Mouse (Mus musculus): ENCODE measurements around the gene Gm13694. TPM values are rescaled to one million over a fixed set of nuclear protein-coding genes. Genes with fewer than 3 reads are reported as not detected.
"Not testable (repeated sequence)": the region's sequence is repeated elsewhere in the genome, so short reads cannot be mapped to it uniquely, and the experiment has no call there.

Gene Gm13694
- polyA plus RNA-seq, 1 experiment from 2014 or later, result not detected

DNA sequence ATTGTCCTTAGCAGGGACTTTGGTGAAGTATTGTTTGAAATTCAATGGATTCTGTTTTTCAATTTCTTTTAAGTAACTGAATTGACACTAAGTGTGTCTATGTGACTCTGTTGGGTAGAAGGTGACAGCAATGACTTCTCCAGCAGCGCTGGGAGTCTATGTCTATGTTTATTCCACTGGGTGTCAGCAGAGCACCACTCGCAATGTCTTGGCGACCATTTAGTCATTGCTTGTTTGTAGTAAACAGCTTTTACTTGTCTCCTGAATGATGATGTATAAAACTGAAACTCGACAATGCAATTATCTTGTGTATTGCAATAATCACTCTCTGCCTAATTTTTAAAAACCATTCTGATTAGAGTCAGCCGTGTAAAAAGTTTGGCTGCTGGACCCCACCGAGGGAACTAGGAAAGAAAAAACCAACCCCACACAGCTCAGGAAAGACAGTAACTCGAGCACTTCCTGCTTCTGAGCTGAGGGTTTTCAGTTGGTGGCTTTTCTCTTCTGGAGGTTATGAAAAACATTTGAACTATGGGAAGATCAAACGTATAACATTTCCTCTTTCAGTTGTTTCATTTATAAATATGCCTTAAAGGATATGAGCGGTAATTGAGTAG, 15.0 kb downstream of the Gm13694 start:
- not testable (repeated sequence) for DNase-seq; H3K4me1 ChIP-seq (replicated peaks); ATAC-seq (ENCODE audit: low read depth); H3K9me3 ChIP-seq (replicated peaks); H3K36me3 ChIP-seq; H3K9ac ChIP-seq; H3K4me3 ChIP-seq (replicated peaks); H3K27me3 ChIP-seq; H3K27ac ChIP-seq
- H3K4me2 ChIP-seq, result peak overlapping the region; percentile 5; the same call in 1 of the 2 replicates
- 10% methylated on average over 8 of the region's 9 CpGs for WGBS (ENCODE audit: insufficient replicate concordance)

DNA sequence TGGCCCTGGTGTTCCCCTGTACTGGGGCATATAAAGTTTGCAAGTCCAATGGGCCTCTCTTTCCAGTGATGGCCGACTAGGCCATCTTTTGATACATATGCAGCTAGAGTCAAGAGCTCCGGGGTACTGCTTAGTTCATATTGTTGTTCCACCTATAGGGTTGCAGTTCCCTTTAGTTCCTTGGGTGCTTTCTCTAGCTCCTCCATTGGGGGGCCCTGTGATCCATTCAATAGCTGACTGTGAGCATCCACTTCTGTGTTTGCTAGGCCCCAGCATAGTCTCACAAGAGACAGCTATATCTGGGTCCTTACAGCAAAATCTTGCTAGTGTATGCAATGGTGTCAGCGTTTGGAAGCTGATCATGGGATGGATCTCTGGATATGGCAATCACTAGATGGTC, 15.8 kb downstream of the Gm13694 start:
- H3K4me1 ChIP-seq (replicated peaks); ATAC-seq (ENCODE audit: low read depth); H3K27me3 ChIP-seq; H3K4me2 ChIP-seq; H3K9ac ChIP-seq; H3K4me3 ChIP-seq (replicated peaks); DNase-seq; H3K36me3 ChIP-seq; H3K9me3 ChIP-seq (replicated peaks); H3K27ac ChIP-seq: not testable (repeated sequence)
- 60% methylated on average over 2 of the region's 3 CpGs for WGBS (ENCODE audit: insufficient replicate concordance)

DNA sequence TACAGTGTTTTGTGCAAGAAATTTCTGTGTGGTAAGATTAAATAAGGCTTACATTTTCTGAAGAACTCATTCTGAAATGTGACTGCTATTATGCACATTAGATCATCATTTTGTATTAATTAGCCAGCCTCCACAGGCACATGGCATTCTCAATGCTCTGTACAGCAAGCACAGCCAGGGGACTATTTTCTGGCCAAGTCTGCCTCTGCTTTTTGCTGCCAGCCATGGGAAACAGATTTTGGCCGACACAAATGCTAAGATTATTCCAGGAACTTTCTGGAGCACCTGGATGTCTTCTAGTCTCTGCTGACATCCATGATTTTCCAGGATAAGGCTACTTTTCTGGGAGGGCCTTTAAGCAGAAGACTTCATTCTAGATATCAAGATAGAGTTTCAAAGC, 30.2 kb downstream of the Gm13694 start:
- no peak overlapping the region for H3K9ac ChIP-seq
- no peak overlapping the region for H3K27ac ChIP-seq
- no peak overlapping the region for H3K4me2 ChIP-seq
- ATAC-seq (ENCODE audit: low read depth) (no peak), DNase-seq (no peak)
- WGBS (ENCODE audit: insufficient replicate concordance), result 57% methylated on average over 1 of the region's 1 CpGs
- no peaks in the 10 kb centered on the region for H3K9me3 ChIP-seq (replicated peaks)
- H3K36me3 ChIP-seq, result no peaks in the 10 kb centered on the region
- H3K4me3 ChIP-seq (replicated peaks), result no peak overlapping the region
- peaks cover 12% of the 10 kb centered on the region for H3K4me1 ChIP-seq (replicated peaks)
- no peaks in the 10 kb centered on the region for H3K27me3 ChIP-seq

DNA sequence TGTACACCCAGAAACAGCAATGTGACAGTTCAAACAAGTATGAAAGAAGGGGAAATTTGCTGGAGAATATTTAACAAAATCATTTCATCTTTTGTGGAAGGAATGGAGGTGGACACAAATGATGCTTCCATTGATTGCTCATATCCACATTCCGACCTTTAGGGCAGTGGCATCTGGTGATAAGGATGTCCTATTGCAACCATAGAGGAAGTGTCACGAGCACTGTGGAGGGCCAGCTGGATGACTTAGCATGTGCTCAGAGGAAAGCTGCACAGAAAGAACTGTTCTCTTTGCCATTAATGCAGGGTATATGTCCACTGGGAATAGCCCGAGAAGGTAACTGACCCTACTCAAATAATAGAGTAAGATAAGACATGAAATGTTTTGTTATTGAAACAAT, 31.1 kb downstream of the Gm13694 start:
- Histone ChIP-seq H3K4me2 (no peak overlapping the region), H3K9me3 (replicated peaks) (no peaks in the 10 kb centered on the region), H3K4me1 (replicated peaks) (peaks cover 12% of the 10 kb centered on the region), H3K9ac (no peak overlapping the region), H3K27me3 (no peaks in the 10 kb centered on the region), H3K27ac (no peak overlapping the region), H3K36me3 (no peaks in the 10 kb centered on the region), H3K4me3 (replicated peaks) (no peak overlapping the region)
- ATAC-seq (ENCODE audit: low read depth) (0 out of 2 replicates have a peak, but pooled peaks have one; percentile 57), DNase-seq (no peak)
- 10% methylated on average over 3 of the region's 3 CpGs for WGBS (ENCODE audit: insufficient replicate concordance)

- H3K4me1 ChIP-seq (replicated peaks), result peaks cover 24% of the 10 kb centered on the region
- no peaks in the 10 kb centered on the region for H3K36me3 ChIP-seq
- no peak overlapping the region for H3K27ac ChIP-seq
- ATAC-seq (ENCODE audit: low read depth) (no peak), DNase-seq (no peak)
- WGBS (ENCODE audit: insufficient replicate concordance), result 60% methylated on average over 6 of the region's 6 CpGs
- no peak overlapping the region for H3K4me2 ChIP-seq
- no peaks in the 10 kb centered on the region for H3K9me3 ChIP-seq (replicated peaks)
- H3K9ac ChIP-seq, result no peak overlapping the region
- H3K27me3 ChIP-seq, result no peaks in the 10 kb centered on the region
- no peak overlapping the region for H3K4me3 ChIP-seq (replicated peaks)
Measured at GRCm38 (mm10) chr2:84014572-84014971, 35.8 kb downstream of the Gm13694 start.

DNA sequence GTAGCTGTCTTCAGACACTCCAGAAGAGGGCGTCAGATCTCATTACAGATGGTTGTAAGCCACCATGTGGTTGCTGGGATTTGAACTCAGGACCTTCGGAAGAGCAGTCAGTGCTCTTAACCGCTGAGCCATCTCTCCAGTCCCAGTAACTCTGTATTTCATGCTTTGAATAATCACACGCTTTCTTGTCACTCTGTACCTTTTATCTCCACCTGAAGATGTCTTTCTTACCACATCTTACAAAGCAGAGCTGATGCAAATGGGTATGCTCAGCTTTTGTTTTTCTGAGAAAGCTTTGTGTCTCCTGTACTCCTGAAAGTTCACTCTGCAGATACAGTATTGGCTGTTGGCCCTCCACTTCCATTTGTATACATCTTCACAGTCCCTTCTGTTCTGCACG, 37.6 kb downstream of the Gm13694 start:
- H3K36me3 ChIP-seq; H3K4me3 ChIP-seq (replicated peaks); DNase-seq; H3K27me3 ChIP-seq; H3K9me3 ChIP-seq (replicated peaks); H3K27ac ChIP-seq; H3K9ac ChIP-seq; ATAC-seq (ENCODE audit: low read depth); H3K4me2 ChIP-seq: not testable (repeated sequence)
- 63% methylated on average over 5 of the region's 5 CpGs for WGBS (ENCODE audit: insufficient replicate concordance)
- peaks cover 20% of the 10 kb centered on the region for H3K4me1 ChIP-seq (replicated peaks)

DNA sequence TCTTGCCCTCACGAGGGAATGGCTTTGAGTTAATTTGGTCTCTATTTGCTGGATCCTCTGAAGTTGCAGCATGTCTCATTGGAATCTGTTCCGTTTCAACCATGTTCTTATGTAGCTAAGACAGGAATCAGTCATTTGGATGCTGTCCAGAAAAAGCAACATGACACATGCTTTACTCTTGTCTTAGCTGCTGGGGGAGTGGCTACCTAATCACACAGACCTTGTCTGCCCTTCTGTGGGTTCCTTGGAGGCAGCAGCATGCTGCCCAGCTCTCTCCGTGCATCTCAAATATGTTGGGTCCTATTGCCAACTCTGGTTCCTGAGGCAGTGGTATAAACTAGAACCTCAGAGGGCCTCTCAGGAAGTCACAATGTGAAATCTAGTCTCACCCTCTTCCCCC, 39.6 kb downstream of the Gm13694 start:
- no peak overlapping the region for H3K27ac ChIP-seq
- no peak; the same call in 1 of the 2 replicates for ATAC-seq (ENCODE audit: low read depth)
- H3K9me3 ChIP-seq (replicated peaks), result no peaks in the 10 kb centered on the region
- no peak overlapping the region for H3K9ac ChIP-seq
- peaks cover 23% of the 10 kb centered on the region for H3K4me1 ChIP-seq (replicated peaks)
- H3K36me3 ChIP-seq, result no peaks in the 10 kb centered on the region
- no peaks in the 10 kb centered on the region for H3K27me3 ChIP-seq
- WGBS (ENCODE audit: insufficient replicate concordance), result 41% methylated on average over 3 of the region's 3 CpGs
- H3K4me3 ChIP-seq (replicated peaks), result no peak overlapping the region
- no peak overlapping the region for H3K4me2 ChIP-seq
- no peak for DNase-seq

- no peak overlapping the region for H3K4me3 ChIP-seq (replicated peaks)
- H3K36me3 ChIP-seq, result no peaks in the 10 kb centered on the region
- peak overlapping the region; percentile 56 for H3K27ac ChIP-seq
- ATAC-seq (ENCODE audit: low read depth), result peak; percentile 81
- H3K4me2 ChIP-seq, result no peak overlapping the region
- H3K9ac ChIP-seq, result no peak overlapping the region
- H3K4me1 ChIP-seq (replicated peaks), result peaks cover 23% of the 10 kb centered on the region
- 21% methylated on average over 8 of the region's 8 CpGs for WGBS (ENCODE audit: insufficient replicate concordance)
- peak; percentile 11 for DNase-seq
- H3K9me3 ChIP-seq (replicated peaks), result no peaks in the 10 kb centered on the region
- H3K27me3 ChIP-seq, result no peaks in the 10 kb centered on the region
Measured at GRCm38 (mm10) chr2:84019519-84020305, 41.0 kb downstream of the Gm13694 start.

GRCm38 (mm10) chr2:84021930-84022329, 43.2 kb downstream of the Gm13694 start:
- ATAC-seq (ENCODE audit: low read depth) (no peak), DNase-seq (no peak)
- peaks cover 23% of the 10 kb centered on the region for H3K4me1 ChIP-seq (replicated peaks)
- no peak overlapping the region for H3K4me2 ChIP-seq
- WGBS (ENCODE audit: insufficient replicate concordance), result 44% methylated on average over 2 of the region's 2 CpGs
- H3K27ac ChIP-seq, result no peak overlapping the region
- no peaks in the 10 kb centered on the region for H3K9me3 ChIP-seq (replicated peaks)
- H3K4me3 ChIP-seq (replicated peaks), result no peak overlapping the region
- no peaks in the 10 kb centered on the region for H3K27me3 ChIP-seq
- H3K36me3 ChIP-seq, result no peaks in the 10 kb centered on the region
- no peak overlapping the region for H3K9ac ChIP-seq

DNA sequence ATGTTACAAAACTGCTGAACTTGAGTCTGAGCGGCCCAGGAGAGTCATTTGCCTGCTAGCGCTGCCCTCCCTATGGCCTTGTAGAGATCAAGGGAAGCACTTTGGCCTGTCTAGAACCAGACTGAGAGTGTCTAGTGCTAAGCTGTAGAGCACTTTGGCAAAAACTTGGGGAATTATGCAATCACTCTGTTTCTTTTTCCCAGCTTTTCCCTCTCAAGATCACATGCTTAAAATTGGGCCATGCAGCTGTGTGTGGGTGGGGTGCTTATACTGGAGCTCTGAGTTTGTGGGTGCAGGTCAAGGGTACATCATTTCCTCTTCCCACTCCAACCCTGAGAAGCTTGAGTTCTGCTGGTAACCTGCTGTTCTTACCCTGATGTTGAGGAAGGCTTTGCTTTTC, 44.2 kb downstream of the Gm13694 start:
- 82% methylated on average over 2 of the region's 2 CpGs for WGBS (ENCODE audit: insufficient replicate concordance)
- H3K9ac ChIP-seq, result no peak overlapping the region
- H3K9me3 ChIP-seq (replicated peaks), result no peaks in the 10 kb centered on the region
- no peak overlapping the region for H3K27ac ChIP-seq
- DNase-seq, result no peak
- no peak for ATAC-seq (ENCODE audit: low read depth)
- H3K4me3 ChIP-seq (replicated peaks), result no peak overlapping the region
- peaks cover 23% of the 10 kb centered on the region for H3K4me1 ChIP-seq (replicated peaks)
- no peaks in the 10 kb centered on the region for H3K36me3 ChIP-seq
- H3K27me3 ChIP-seq, result no peaks in the 10 kb centered on the region
- no peak overlapping the region for H3K4me2 ChIP-seq

DNA sequence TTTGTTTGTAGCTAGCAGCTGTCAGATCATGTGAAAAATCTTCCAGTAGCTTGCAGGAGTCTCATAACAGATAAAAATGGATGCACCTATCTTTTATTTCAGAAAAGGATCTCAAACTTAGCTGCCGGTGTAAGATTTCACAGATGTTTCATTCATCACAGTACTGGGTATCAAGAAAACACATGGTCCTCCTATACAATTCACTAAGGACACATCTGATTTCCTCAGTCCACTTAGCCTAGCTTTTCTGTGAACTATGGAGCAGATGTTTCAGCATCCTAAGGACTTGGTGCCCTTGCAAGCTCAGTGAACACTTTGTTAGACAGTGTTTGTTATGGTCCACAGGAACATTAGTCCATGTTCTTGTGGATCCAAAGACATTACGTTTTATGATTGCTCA, 44.6 kb downstream of the Gm13694 start:
- Histone ChIP-seq H3K4me3 (replicated peaks) (no peak overlapping the region), H3K4me2 (no peak overlapping the region), H3K9me3 (replicated peaks) (no peaks in the 10 kb centered on the region), H3K36me3 (no peaks in the 10 kb centered on the region), H3K27me3 (no peaks in the 10 kb centered on the region), H3K4me1 (replicated peaks) (peaks cover 18% of the 10 kb centered on the region), H3K9ac (no peak overlapping the region), H3K27ac (no peak overlapping the region)
- 65% methylated on average over 2 of the region's 2 CpGs for WGBS (ENCODE audit: insufficient replicate concordance)
- no peak for DNase-seq
- no peak for ATAC-seq (ENCODE audit: low read depth)

DNA sequence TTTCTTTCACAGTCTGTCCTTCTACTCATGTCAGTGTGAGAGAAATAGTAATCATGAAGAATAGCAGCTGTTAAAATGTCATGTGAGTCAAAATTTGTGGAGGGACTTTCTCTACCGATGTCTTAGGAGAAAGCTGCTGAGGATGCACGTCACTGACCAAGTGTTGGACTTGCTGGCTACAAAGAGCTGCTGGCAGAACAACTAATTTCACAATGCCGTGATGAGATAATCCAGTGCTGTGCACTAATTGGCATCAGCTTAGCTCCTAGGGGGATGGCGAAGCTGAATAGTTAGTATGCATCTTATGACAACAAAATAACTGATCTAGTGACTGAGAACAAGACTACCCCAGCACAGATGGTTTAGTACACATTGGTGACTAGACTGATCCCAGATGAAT, 46.5 kb downstream of the Gm13694 start:
- Histone ChIP-seq H3K9ac (no peak overlapping the region), H3K9me3 (replicated peaks) (no peaks in the 10 kb centered on the region), H3K36me3 (no peaks in the 10 kb centered on the region), H3K4me1 (replicated peaks) (0 out of 2 replicates have a peak, but pooled peaks cover 3% of the 10 kb centered on the region), H3K27ac (no peak overlapping the region), H3K4me2 (no peak overlapping the region), H3K4me3 (replicated peaks) (no peak overlapping the region), H3K27me3 (no peaks in the 10 kb centered on the region)
- WGBS (ENCODE audit: insufficient replicate concordance), result 72% methylated on average over 4 of the region's 4 CpGs
- ATAC-seq (ENCODE audit: low read depth) (no peak), DNase-seq (no peak)

Measured in liver, embryonic 13.5 days (tissue).